Mouse (Mus musculus) large intestine, adult 2 months (tissue): ENCODE results near the gene Kalrn. TPM values are rescaled to one million over a fixed set of nuclear protein-coding genes. Genes with fewer than 3 reads are reported as not detected.

Experiments
- DNase-seq: peaks from one replicate; pipeline ENCODE4 v3.0.0-alpha.2; 2012; ENCODE audit warnings: low read depth, low spot score
- WGBS: fragments of 180-500 bp; shearing (Covaris S2); methylation state at CpG from one replicate; pipeline ENCODE4 v1.1.7; 2018; 5-methylcytosine and 5-hydroxymethylcytosine counted together
- polyA plus RNA-seq: library from polyadenylated mRNA; depleted of rRNA; stranded (reverse); fragments of >200 nt; gene quantifications from 2 replicates; pipeline ENCODE4 v1.2.3, GENCODE M21; 2012

Kalrn gene
- polyA plus RNA-seq, 1 experiment = 21.4 TPM

DNA sequence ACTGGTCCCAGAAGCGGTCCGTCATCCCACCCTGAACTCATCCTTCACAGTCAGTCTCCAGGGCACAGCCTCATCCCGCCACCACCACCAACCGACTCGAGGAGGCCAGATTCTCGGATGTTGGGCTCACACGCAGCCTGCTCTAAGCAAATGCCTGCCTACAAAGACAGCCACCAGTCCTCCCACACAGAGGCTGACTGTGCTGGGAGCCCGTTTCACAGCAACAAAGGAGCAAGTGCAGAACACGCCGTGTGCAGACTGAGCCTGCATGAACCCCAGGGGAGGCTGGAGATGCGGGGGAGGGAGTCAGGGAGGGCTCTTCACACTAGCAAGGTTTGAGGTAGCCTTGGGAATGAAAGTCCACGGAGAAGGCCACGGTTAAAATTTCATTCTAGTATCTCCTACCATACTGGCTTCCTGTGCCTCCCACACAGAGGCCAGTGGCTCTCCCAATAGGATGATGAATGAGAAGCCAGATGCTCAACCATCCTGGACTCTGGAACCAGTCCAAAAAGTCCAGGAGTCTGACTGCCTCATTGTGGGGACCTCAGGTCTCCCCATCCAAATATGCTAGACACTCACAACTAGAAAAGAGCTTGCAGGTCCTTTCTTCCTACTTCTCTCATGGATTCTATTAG is 59.3 kb downstream of the Kalrn start:
- no peak for DNase-seq
- 77% methylated on average over 13 of the region's 13 CpGs for WGBS

DNA sequence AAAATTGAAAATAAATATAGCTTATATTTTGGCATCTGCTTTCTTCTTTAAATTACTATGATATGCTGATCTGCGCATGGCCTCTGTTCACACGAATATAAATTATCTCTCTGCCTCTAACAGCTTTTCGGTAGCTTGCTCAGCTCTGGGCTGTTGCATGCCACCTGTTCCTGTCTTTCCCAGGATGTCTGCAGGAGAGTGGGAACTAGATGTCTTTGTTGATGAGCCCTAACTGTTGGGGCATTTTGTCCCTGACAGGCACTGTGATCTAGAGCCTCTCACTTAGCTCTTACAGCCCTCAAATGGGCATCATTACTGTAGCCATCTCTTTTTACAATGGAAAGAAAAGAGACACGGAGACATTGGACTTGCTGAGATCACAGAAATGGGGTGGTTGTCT is 61.0 kb downstream of the Kalrn start:
- 89% methylated on average over 4 of the region's 4 CpGs for WGBS
- no peak for DNase-seq

DNA sequence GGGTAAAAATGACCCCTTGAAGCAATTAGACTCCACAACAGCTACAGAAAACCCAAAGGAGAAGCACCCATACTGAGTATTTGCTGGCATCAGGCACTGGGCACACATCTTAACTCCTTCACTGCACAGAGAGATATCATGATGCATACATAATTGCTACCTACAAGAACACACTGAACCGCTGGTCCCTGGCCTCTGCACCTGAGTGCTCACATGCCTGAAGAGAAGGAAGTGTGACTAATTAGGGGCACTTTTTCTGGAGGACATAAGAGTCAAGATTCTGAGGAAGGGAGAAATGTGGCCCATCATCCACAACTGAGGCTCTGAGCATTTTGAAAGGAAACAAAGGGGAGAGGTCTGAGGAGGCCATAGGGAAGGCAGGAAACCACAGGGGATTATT is 65.2 kb downstream of the Kalrn start:
- WGBS = 71% methylated on average over 1 of the region's 1 CpGs
- DNase-seq = no peak

DNA sequence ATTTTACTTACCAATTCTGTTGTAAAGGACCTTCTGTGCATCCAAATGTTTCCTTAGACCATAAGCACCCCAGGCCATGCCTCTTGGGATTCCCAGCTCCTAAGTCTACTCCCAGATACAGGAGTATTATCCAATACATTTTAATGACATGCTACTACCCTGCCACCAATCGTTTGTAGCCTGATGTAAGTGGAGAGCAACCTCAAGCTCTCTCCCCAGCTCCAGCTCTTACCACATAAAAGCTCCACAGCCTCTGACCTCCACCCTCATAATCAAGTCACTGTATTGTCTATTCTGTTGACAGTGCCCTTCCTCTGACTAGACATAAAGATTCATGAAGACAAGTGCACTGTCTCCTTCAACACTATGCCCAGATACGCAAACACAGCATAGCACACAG is 67.3 kb downstream of the Kalrn start:
- DNase-seq = no peak
- WGBS = 63% methylated on average over 2 of the region's 2 CpGs

DNA sequence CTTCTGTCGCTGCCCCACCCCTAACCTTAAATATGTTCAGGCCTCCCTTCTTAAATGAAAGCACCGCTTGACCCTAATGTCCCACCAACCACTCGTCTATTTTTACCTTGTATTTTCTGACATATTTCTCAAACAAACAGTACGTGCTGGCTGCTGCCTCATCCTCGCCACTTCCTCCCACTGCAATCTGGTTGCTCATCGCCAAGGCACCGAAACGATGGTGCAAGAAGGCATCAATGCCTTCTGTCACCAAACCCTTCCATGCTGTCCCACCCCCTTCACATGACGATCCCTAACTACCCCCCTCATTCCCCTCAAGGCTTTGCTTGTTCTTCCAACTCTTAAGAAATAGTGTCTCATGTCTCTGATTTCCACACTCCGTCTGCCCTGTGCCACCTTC is 69.1 kb downstream of the Kalrn start:
- no peak for DNase-seq
- WGBS = 86% methylated on average over 10 of the region's 10 CpGs

DNA sequence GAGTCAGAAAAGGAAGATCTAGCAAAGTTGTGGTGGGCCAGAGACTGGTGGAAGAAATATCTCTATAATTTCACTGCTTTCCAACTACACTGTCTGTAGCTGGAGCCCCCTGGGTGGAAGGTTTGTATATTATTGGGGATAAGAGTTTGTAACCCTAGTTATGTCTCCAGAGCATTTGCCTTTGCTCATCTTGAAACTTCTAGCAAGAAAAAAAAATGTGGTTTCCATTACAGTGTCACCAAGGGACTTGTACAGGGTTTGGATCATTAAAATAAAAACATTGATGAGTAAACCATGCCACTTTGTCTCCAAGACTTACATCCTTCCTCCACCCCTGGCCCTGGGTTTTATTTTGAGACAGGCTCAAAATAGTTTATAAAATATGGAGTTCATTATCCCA is 71.2 kb downstream of the Kalrn start:
- DNase-seq = no peak

DNA sequence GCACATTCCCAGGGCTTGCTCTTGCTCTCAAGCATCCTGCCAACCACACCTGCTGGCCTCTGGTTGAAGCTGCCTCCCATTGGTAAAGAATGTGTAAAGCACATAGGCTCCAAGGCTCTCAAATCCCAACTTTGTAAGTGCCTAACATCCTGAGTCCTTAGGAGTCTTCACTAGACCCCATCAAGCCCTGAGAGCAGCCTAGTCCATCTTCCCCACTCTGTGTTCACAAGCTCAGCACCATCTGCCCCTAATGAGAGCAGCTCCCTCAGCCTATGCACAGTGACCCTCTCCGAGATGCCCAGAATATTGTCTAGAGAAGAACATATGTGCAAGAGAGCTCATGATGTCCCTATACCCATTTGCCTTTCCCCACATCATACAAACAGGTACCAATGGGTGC is 78.6 kb downstream of the Kalrn start:
- WGBS = 95% methylated on average over 1 of the region's 1 CpGs
- DNase-seq = no peak

DNA sequence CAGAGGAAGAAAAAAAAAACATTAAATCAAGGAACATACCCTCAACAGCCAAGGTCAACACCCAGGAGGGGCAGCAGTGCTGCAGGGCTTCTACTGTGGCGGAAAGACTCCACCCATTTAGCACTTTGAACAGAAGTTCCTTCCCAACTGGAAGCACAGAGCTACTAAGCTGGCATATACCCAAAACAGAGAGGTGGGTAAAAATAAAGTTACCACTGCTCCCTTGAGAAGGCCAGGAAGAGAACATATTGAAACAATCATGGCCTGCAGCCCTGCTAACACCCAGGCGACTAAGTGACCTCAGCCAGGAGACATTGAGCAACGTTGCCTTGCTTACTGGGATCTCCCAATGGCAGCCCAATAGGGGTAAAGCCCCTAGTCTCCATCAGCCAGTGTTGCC is 79.4 kb downstream of the Kalrn start:
- no peak for DNase-seq

DNA sequence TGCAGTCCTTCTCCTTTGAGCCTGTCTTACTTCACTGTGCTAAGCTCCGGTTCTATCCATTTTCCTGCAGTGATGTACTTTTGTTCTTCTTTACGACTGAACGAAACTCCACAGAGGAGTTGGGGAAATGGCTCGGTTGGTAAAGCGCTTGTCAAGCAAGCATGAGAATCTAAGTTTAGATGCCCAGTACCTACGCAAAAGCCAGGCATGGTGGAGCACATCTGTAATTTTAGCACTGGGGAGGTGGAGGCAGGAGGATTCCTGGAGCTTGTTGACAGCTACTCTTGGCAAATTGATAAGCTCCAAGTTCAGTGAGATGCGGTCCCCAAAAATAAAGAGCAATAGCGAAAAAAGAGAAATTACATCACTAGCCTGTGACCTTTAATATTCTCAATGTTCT is 82.1 kb downstream of the Kalrn start:
- DNase-seq = no peak
- WGBS = 81% methylated on average over 8 of the region's 8 CpGs

More for the DNA sequence above, 79.4 kb downstream of the Kalrn start:
- WGBS = 46% methylated on average over 3 of the region's 3 CpGs

DNA sequence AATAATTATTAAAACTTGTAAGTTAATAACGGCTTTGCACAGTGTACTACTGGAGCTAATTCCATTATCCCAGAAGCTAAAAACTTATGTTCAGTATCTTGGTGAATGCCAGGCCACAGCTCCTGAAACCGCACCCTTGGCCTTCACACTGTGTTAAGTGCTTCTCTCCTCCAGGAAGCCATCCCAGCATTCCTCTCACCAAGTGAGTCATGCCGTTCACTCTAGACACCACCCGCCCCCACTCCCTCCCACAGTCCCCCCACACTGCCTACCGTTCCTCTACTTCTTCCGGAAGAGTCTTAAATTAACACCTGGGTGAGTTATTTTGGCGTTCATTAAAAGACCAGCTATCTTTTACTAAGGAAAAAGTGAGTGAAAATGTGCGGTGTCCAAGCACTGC is 82.8 kb downstream of the Kalrn start:
- 28% methylated on average over 8 of the region's 8 CpGs for WGBS
- DNase-seq = no peak

DNA sequence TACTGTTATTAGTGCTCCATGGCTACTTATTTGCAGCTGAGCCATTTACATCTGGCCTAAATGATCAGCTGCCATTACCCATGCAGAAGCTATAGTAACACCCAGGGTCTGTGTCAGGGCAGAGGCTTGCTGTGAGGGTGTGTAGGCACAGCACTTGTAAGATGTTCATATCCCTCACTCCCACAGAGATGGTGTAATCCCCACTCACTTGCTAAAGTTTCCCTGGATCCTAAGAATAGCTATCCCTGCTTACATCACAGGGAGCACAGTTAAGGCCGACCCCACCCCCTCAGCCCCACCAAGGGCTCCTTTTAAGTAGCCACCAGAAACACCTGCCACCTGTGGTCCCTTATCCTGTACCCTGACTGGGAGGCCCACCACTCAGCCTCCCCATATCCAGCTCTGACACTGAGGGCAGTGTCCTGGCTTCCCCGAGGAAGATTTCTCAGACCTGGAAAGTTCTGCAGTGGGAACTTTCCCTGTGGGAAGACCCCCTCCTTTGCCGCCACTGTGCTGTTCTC is 83.5 kb downstream of the Kalrn start:
- WGBS = 69% methylated on average over 3 of the region's 3 CpGs
- no peak for DNase-seq

DNA sequence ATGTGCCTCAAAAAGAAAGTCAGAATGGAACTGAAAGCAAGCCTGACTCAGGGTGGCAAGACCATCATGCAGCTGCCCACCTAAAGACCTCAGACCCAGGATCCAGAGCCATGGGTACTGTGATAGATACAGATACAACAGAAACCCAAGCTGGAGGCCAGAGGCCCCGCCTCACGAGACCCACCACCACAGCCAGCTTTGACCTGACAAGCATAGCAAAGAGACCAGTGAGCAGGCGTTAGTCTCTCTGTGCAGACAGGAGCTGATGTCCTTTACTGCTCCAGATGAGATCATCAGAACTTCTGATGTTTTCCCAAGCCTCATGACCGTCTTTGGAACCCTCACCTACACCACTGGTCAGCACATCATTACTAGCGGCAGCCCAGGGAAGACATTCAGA is 85.5 kb downstream of the Kalrn start:
- no peak for DNase-seq
- 89% methylated on average over 5 of the region's 5 CpGs for WGBS

DNA sequence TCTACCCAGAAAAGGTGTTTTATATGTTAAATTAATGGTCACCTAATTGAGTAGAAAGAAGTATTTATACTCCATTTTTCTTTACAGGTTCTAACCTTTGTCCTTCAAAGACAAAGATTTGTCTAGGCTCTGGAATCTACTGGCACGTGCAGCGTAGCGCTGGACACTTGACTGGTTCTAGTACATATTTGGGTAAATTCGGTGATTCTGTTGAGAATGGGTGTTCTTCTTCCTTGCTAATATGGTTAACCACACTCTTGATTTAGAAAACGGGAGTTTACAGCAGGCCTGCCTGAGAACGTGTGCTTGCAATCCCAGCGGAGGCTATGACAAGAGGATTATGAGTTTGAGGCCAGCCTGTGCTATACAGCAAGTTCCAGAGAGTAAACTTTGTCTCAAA is 86.1 kb downstream of the Kalrn start:
- WGBS = 84% methylated on average over 7 of the region's 7 CpGs
- DNase-seq = no peak

DNA sequence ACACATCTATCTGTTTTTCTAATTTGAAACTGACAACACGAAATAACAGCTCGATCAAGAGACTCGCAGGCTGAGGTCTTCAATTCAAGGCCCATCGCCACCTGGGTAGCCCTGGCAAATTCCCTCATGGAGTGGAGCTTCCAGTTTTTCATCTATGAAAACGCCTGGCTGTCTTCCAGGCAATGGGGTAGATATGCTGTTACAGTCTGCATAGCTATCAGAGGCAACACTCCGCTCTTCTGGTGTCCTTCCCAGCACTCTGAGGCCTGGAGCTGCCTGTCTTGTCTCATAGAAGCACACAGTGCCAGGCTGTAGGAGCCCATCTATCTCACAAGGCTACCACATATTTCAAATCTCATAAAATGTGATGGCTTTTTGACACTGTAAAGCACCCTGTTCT is 87.8 kb downstream of the Kalrn start:
- no peak for DNase-seq
- 79% methylated on average over 6 of the region's 6 CpGs for WGBS

DNA sequence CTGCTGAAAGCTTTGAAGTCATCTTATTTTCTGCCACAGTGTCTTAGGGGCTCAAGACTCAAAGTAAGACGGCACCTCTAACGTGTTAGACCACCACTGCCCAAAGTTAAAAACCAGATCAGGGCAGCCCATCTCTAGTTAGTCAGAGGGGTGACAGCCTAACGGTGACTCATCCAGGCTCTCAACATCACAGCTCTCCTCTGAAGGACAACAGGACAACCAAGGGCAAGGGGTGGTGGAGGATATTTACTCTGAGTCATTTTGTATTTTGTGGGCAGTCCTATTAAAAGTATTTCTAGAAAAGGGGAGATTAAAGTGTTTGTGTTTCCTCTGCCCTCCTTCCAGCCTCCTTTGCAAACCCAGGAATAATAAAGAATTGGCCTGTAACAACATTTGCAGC is 88.4 kb downstream of the Kalrn start:
- WGBS = 52% methylated on average over 3 of the region's 3 CpGs
- DNase-seq = no peak

DNA sequence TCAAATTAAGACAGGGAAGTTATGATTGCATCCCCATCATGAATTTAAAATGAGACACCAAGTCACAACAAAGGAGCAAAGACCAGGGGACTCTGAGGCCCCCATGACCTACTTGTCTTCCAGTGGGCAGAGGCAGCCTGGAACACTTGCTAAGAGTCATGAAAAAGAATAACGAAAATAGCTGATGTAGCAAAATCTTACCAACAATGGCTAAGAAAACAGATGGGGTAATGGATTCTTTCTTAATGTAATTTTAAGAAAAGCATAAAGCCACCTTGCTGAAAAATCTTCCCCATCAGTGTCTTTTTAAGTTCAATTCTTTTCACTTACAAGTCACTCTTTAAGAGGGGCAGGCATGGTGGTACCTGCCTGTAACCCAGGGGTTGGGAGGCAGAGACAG is 89.1 kb downstream of the Kalrn start:
- no peak for DNase-seq
- 96% methylated on average over 1 of the region's 1 CpGs for WGBS

DNA sequence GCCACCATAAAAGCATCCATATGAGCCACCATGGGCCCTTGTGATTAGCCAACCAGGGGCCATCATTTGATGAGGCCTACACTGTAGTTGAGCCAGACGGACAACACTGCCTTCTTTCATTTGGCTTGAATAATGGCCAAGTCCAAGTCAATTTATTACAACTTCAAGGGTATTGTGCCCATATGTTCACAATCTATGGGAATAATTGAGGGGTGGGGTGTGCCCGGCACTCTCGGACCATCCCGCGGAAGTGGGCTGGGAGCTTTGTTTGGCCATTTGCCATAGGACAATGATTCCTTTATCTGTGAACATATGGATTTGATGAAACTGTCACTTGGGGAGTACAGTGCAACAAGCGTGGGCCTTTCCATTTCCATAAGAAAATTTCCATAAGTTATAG is 89.6 kb downstream of the Kalrn start:
- WGBS = 72% methylated on average over 6 of the region's 6 CpGs

DNA sequence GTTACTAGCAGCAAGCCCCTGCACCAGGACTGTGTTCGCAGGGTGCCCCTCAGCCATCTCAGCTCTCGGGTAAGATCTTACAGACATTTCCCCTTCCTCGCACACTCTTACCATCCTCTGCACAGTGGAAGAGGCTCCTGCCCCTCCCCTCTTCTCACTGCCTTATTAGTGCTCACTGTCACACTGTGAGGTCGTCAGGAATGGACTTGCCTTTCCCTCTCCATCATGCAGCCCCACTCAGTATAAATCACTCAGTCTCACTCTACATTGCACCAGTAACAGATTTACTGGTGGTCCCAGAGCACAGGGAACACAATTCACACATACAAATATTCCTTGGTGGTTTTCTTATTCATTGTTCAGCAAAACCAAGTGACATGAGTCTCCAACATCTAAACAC is 98.6 kb downstream of the Kalrn start:
- WGBS = 70% methylated on average over 4 of the region's 4 CpGs
- no peak for DNase-seq

More for the DNA sequence above, 89.6 kb downstream of the Kalrn start:
- DNase-seq = no peak

DNA sequence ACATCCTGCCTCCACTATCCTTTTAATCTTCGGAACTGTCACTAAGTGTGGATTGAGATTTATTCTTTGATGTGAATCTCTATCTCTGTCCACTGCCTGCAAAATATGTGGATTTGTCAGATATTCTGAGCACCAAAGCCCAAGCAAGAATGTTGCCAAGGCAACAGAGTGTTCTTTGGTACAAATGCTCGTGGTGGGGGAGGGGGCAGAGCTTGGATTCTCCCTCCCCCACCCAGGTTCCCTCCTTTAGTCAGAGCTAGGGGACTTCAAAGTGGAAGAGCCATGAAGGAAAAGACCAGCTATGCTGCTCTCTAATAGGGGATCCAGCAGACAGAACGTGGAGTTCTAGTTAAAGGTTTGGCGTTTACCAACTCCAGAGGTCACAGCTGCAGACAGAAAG is 99.4 kb downstream of the Kalrn start:
- no peak for DNase-seq
- 58% methylated on average over 4 of the region's 4 CpGs for WGBS

DNA sequence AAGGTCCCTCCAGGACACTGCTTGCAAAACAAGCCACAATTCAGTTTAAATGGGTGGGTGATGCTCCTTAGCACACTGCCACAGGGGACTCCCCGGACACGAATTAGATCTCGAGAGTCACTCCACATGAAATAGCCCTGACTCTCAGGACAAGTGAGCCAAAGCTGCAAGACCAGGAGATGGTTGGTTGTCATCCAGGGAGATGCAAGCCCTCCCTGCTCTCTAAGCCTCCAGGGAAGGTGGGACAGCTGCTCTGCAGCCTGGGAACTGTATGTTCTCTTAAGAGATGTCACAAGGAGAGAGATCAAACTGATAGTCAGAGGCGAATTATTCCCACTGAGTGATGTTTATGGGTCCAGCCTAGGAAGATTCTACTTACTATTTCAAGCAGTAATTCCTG is 101.9 kb downstream of the Kalrn start:
- no peak for DNase-seq
- 76% methylated on average over 4 of the region's 4 CpGs for WGBS

DNA sequence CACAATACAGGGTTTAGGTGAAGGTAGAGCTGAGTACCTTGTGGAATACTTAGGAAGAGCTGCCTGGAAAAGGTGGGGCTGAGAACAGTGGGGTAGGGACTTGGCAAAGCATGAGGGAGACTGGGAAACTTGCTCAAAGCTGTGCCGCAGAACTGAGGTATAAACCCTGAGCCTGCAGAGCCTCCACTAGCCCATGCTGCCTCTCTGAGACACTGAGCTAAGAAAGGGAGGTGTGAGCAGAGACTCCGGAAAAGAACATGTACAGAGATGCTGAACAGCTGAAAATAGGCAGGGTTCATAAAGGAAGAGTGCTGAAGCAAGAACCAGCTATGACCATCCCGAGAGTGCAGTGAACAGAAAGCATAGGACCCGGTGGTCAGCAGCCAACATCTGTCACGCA is 103.0 kb downstream of the Kalrn start:
- no peak for DNase-seq
- 68% methylated on average over 5 of the region's 5 CpGs for WGBS

DNA sequence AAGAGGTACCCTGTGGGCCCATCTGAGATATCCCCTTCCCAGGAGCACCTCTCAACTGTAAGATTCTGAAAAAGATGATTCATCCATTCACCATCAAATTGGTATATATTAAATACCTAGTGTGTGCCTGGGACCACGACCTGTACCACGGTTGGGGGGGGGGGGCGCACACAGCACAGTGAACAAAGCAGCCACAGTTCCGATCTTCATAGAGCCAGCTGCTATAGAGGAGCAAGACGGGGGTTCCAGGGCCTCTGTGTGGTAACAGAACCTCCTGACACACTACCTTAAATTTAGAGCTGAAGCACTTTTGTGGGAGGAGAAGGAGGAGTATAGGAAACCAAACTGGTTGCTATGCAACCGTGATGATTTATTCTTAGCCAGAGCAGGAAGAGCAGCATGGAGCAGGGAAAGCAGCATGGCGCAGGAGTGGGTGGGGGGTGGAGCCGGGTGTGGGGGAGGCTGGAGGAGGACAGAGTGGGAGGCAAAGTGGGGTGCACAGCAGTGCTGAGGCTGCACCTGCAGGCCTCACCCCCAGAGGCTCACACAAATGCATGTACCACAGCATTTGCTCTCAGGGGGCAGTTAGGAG is 104.0 kb downstream of the Kalrn start:
- no peak for DNase-seq
- 51% methylated on average over 8 of the region's 8 CpGs for WGBS
